Mouse (Mus musculus) testis, adult 2 months (tissue): Measurements from ENCODE around the gene Kat2a. TPM values are rescaled to one million over a fixed set of nuclear protein-coding genes. Genes with fewer than 3 reads are reported as not detected.

Source experiments
- H3K27ac ChIP-seq: fragments of 200-500 bp; 2 replicates; pipeline ENCODE4 v1.5.1; 2012; ENCODE audit warnings: low read depth, low read length; ENCODE audit not compliant: control insufficient read depth, insufficient read depth
- H3K27me3 ChIP-seq: fragments of 200-500 bp; 2 replicates; pipeline ENCODE4 v1.6.1; 2012; ENCODE audit warnings: mild to moderate bottlenecking, low read length, moderate library complexity; ENCODE audit not compliant: control insufficient read depth, insufficient read depth
- H3K36me3 ChIP-seq: fragments of 200-500 bp; 2 replicates; pipeline ENCODE4 v1.6.1; 2012; ENCODE audit warnings: mild to moderate bottlenecking, low read length; ENCODE audit not compliant: control insufficient read depth, insufficient read depth
- H3K4me1 ChIP-seq: fragments of 200-500 bp; 2 replicates; pipeline ENCODE4 v1.6.1; 2012; ENCODE audit warnings: low read length; ENCODE audit not compliant: control insufficient read depth, insufficient read depth
- H3K4me3 ChIP-seq: fragments of 200-500 bp; 2 replicates; pipeline ENCODE4 v1.5.1; 2012; ENCODE audit warnings: low read depth, mild to moderate bottlenecking, low read length, moderate library complexity, mixed read lengths; ENCODE audit not compliant: control insufficient read depth
- CTCF ChIP-seq: fragments of 200-500 bp; IDR thresholded peaks from 2 replicates; pipeline ENCODE4 v1.5.1; 2012; ENCODE audit warnings: low read depth, mild to moderate bottlenecking, inconsistent platforms, low read length, moderate library complexity; ENCODE audit not compliant: control insufficient read depth, insufficient read depth, insufficient replicate concordance
- POLR2A ChIP-seq: fragments of 200-500 bp; IDR thresholded peaks from 2 replicates; pipeline ENCODE4 v1.6.1; 2012; ENCODE audit warnings: low read depth, mild to moderate bottlenecking, inconsistent platforms, low read length, moderate library complexity; ENCODE audit not compliant: control insufficient read depth
- polyA plus RNA-seq: library from polyadenylated mRNA; depleted of rRNA; stranded (reverse); fragments of >200 nt; gene quantifications from 2 replicates; pipeline ENCODE4 v1.2.3, GENCODE M21; 2012

Kat2a gene
- polyA plus RNA-seq, 1 experiment, result 24.0 TPM

- peaks cover 26% of the 10 kb centered on the region for H3K4me1 ChIP-seq
- H3K4me3 ChIP-seq, result peak overlapping the region; percentile 93
- no peak for TF ChIP-seq CTCF
- no peak for TF ChIP-seq POLR2A
- H3K36me3 ChIP-seq, result no peaks in the 10 kb centered on the region
- H3K27ac ChIP-seq, result no peak overlapping the region
- no peaks in the 10 kb centered on the region for H3K27me3 ChIP-seq
These were observed 2.7 kb upstream of the Kat2a start for GRCm38 (mm10) chr11:100714948-100715347.

GRCm38 (mm10) chr11:100714534-100714915, 2.3 kb upstream of the Kat2a start:
- TF ChIP-seq POLR2A, result no peak
- peak; percentile 61; the same call in 1 of the 2 replicates for TF ChIP-seq CTCF
- H3K4me3 ChIP-seq, result peak overlapping the region; percentile 93
- peaks cover 26% of the 10 kb centered on the region for H3K4me1 ChIP-seq

GRCm38 (mm10) chr11:100713735-100714533, 1.7 kb upstream of the Kat2a start, which contains the start of gene Hspb9:
Hspb9 (plus strand) TSS chr11:100713850.
- Histone ChIP-seq H3K4me1 (peaks cover 26% of the 10 kb centered on the region), H3K4me3 (peak within 1 kb of the TSS; percentile 93), H3K27ac (peak within 1 kb of the TSS; percentile 97), H3K27me3 (no peaks in the 10 kb centered on the region), H3K36me3 (no peaks in the 10 kb centered on the region)
- TF ChIP-seq CTCF (no peak), POLR2A (peak; percentile 79)

More at GRCm38 (mm10) chr11:100714534-100714915, 2.3 kb upstream of the Kat2a start:
- Histone ChIP-seq H3K27ac (peak overlapping the region; percentile 97), H3K27me3 (no peaks in the 10 kb centered on the region), H3K36me3 (no peaks in the 10 kb centered on the region)

- TF ChIP-seq CTCF (no peak), POLR2A (no peak)
- Histone ChIP-seq H3K27ac (peak overlapping the region; percentile 97), H3K4me3 (peak overlapping the region; percentile 93), H3K36me3 (peaks cover 1% of the 10 kb centered on the region; the same call in 1 of the 2 replicates), H3K27me3 (no peaks in the 10 kb centered on the region), H3K4me1 (peaks cover 26% of the 10 kb centered on the region)
These were observed 909 bp upstream of the Kat2a start for GRCm38 (mm10) chr11:100713174-100713573.

- Histone ChIP-seq H3K36me3 (peaks cover 1% of the 10 kb centered on the region; the same call in 1 of the 2 replicates), H3K4me3 (no peak overlapping the region), H3K4me1 (peaks cover 26% of the 10 kb centered on the region)
These were observed 1.3 kb downstream of the Kat2a start for GRCm38 (mm10) chr11:100710977-100711376.

GRCm38 (mm10) chr11:100710528-100710927, 1.7 kb downstream of the Kat2a start:
- no peak for TF ChIP-seq POLR2A
- no peak for TF ChIP-seq CTCF
- H3K4me1 ChIP-seq, result peaks cover 26% of the 10 kb centered on the region
- no peaks in the 10 kb centered on the region for H3K27me3 ChIP-seq
- no peak overlapping the region for H3K27ac ChIP-seq
- H3K36me3 ChIP-seq, result peaks cover 1% of the 10 kb centered on the region; the same call in 1 of the 2 replicates
- H3K4me3 ChIP-seq, result no peak overlapping the region

More at GRCm38 (mm10) chr11:100710977-100711376, 1.3 kb downstream of the Kat2a start:
- no peak for TF ChIP-seq CTCF
- TF ChIP-seq POLR2A, result no peak
- H3K27ac ChIP-seq, result no peak overlapping the region
- H3K27me3 ChIP-seq, result no peaks in the 10 kb centered on the region

- Histone ChIP-seq H3K27ac (no peak overlapping the region), H3K4me3 (no peak overlapping the region), H3K4me1 (peaks cover 33% of the 10 kb centered on the region), H3K27me3 (no peaks in the 10 kb centered on the region), H3K36me3 (peaks cover 1% of the 10 kb centered on the region; the same call in 1 of the 2 replicates)
- TF ChIP-seq CTCF (no peak), POLR2A (no peak)
These were observed 3.0 kb downstream of the Kat2a start for GRCm38 (mm10) chr11:100709201-100709810.
